Mouse (Mus musculus) kidney, adult 9 months (tissue): Measurements from ENCODE around the gene Fez1.

Experiments used
- DNase-seq: peaks from one replicate; pipeline ENCODE4 v3.0.0; 2022

The Fez1 gene

DNA sequence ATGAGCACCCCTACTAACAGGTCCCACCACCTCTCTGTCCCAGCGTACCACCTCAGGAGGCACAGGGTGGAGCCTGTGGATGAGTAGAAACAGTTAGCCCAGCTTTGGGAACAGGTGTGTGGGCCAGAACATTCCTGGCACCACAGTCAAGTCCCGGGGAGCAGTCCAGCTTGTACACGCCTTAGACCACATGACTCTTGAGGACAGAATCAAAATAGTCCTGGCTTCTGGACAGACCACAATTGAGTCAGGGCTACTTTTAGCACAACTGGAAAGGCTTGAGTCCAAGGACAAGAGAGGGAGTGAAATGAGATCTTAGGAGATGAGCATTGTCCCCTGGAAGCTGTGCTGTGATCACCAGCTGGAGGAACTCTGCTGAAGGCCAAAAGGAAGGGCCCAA, 76.9 kb downstream of the Fez1 start:
- no peak for DNase-seq

DNA sequence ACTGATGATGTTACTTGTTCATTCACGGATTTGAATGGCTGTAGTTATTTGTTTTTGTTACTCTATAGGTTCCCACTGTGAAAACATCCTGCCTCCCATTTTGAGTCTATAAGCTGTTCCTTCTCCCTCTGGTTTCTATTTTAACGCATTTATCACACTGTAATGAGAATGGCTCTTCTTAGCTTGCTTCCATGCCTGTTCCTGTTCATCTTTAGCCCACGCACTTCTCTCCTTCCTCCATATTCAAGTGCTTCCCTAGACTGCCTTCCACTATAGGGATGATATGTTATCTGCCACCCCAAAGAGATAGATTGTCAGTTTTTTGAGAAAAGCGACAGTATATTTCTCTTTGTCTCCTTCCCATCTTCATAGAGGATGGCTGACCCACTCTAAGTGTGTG, 78.8 kb downstream of the Fez1 start:
- no peak for DNase-seq

DNA sequence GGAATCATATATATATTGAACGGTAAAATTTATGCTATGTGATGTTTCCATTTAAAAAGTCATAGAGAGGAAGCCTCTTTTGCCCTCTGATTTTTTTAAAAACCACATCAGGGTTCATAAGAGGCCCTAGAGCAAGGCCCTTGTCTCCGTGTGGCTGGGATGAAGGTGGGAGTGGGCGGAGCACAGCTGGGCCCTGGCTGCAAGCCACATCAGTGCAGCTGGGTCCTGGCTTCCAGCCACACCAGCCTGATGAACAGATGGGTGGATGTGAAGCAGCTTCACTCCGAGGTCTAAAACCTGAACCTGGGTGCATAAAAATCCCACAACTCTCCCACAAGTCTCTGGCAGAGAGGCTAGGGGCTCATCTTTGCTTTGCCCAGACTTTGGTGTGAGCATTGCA, 83.8 kb downstream of the Fez1 start:
- DNase-seq = no peak

DNA sequence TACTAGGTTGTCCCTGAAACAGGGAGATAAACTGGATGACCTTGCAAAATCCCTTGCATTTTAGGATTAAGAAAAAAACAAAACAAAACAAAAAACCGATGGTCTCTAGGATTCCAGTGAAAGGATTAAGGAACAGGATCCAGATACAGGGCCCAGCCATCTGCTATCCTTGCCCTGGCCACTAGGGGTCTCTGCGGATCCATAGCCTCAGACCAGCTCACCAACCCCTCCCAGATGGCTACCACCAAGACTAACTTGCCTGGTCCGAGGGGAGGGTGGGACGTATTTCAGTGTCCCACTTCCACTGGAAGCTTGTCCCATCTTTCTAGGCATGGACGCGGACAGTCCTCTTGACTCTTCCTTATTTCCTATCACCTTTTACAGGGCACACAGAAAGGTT, 94.7 kb downstream of the Fez1 start:
- peak; percentile 71 for DNase-seq

DNA sequence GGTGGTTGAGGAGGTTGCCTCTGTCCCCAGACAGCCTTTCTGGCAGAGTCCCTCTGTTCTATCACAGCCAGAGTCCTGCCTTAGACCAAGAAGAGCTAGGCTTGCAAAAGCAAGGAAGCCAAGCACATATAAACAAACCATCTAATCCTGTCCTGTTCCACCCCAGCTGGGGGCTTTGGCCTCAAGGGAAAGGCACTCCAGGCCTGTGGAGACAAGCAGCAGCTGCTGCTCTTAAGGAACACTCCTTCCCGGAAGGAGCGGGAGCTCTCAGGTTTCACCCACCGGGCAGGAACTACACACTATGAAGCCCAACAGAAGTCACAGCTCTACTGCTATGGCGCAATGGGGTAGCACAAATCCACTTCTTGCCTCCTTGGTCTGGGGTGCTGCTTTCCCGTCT, 95.3 kb downstream of the Fez1 start:
- DNase-seq = no peak

DNA sequence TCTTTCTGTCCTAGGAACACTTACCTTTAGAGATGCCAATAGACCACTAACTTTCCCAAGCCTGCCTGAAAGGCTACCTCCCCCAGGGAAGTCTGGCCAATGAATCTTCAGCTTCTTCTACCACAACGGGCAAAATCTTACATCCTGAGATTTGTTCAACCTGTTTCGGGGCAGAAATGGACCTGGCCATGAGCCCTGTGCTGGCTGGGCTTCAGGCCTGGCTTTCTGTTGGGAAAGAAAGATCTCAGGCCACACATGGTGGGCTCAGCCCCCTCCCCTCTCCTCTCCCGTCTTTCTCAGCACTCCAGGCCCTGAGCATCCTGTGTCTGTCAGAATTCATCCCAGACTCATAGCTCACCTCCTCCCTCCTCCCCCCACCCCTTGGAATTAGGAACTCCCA, 96.9 kb downstream of the Fez1 start:
- DNase-seq = no peak

DNA sequence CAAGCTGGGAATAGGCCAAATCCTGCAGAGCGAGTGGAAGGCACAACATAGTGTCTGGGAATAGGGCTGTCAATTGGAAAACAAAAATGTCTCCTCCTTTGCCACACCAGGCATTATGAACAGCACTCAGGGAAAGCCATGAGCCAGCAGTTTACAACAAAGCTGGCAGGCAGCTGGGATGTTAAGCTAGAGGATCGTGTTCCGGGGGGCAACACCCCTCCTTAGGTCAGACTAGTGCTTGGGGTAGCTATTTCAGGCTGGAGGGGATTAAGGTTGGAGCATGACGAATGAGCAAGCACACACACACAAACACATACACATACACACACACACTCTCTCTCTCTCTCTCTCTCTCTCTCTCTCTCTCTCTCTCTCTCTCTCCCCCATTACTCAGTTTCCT, 97.8 kb downstream of the Fez1 start:
- DNase-seq = no peak

DNA sequence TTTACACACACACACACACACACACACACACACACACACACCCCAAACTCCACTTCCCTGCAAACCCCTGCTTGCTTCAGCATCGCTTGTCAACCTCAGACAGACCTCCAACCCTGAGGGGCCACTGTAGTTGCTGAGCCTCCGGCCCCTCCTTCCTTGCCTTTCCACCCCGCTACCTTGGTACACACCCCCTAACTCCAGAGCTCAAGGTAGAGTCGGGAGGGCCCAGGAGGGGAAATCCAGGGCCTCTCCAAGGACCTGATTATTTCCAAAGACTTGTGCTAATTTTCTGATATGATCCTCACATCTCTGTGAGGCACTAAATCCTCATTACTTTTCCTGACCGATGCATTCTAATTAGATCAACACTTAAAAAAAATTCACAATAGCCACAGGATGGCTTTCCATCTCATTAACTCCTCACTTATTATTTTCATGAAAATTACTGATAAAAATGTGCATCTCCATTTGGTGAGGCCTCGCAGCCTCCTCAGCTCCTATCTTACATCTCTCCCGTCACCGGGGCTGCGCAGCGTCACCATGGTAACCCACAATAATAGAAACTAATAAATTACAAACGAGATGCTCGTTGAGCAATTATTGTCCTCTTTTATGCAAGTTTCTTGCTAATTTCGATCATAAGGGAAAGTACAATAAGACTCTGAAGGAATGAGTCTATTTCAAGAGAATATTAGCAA, 100.2 kb downstream of the Fez1 start:
- DNase-seq = no peak

DNA sequence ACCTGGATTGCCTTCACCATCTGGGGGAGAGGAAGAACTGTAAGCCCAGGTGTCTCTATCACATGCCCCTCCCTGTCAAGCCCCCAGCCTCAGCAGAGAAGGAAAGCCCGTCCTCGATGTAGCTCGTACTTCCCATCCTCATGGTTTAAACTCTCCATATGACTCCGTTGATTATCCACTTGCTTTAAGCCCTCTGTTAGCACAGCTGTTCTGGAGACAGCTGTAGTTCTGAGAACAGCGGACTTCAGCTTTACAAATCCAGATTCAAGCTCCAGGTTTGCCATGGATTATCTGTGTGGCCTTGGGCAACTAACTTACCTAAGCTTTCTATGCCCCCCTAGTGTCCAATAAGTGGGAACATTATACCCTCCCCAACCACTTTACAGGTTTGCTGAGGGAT, 102.1 kb downstream of the Fez1 start:
- no peak for DNase-seq
